Mouse (Mus musculus) midbrain, embryonic 11.5 days (tissue): ENCODE measurements around the gene Fkbp4. TPM values are rescaled to one million over a fixed set of nuclear protein-coding genes. Genes with fewer than 3 reads are reported as not detected.

ENCODE experiments used
- ATAC-seq: fragments of 200-750 bp; cut with Nextera tagmentation; 2 replicates; pipeline ENCODE4 v1.8.0; 2017; ENCODE audit warnings: moderate TSS enrichment, moderate library complexity; ENCODE audit not compliant: low FRiP score
- DNase-seq: peaks from one replicate; pipeline ENCODE4 v3.0.0; 2015; ENCODE audit warnings: low spot score; ENCODE audit errors: missing footprints
- H3K27ac ChIP-seq: fragments of 300-500 bp; sonication (generic); 2 replicates; pipeline ENCODE4 v1.5.1; 2014; ENCODE audit warnings: low read depth, low read length
- H3K27me3 ChIP-seq: fragments of 300-500 bp; sonication (generic); 2 replicates; pipeline ENCODE4 v1.6.1; 2014; ENCODE audit warnings: mild to moderate bottlenecking, low read length, moderate library complexity, mixed read lengths; ENCODE audit not compliant: control insufficient read depth, insufficient read depth
- H3K36me3 ChIP-seq: fragments of 300-500 bp; sonication (generic); 2 replicates; pipeline ENCODE4 v1.6.1; 2014; ENCODE audit warnings: mild to moderate bottlenecking, low read length, moderate library complexity, mixed read lengths; ENCODE audit not compliant: control insufficient read depth, insufficient read depth
- H3K4me1 ChIP-seq: fragments of 300-500 bp; sonication (generic); 2 replicates; pipeline ENCODE4 v1.6.1; 2014; ENCODE audit warnings: low read length; ENCODE audit not compliant: control insufficient read depth, insufficient read depth
- H3K4me2 ChIP-seq: fragments of 300-500 bp; sonication (generic); 2 replicates; pipeline ENCODE4 v1.6.1; 2014; ENCODE audit warnings: mild to moderate bottlenecking, moderate library complexity
- H3K4me3 ChIP-seq: fragments of 300-500 bp; sonication (generic); 2 replicates; pipeline ENCODE4 v1.5.1; 2014; ENCODE audit warnings: low read depth, low read length
- H3K9ac ChIP-seq: fragments of 300-500 bp; sonication (generic); 2 replicates; pipeline ENCODE4 v1.6.1; 2014; ENCODE audit warnings: low read length
- H3K9me3 ChIP-seq: fragments of 300-500 bp; sonication (generic); 2 replicates; pipeline ENCODE4 v1.6.1; 2016; ENCODE audit warnings: low read length; ENCODE audit not compliant: control insufficient read depth
- WGBS: fragments of 180-500 bp; shearing (Covaris S2); extraction: QIAGEN DNeasy Blood & Tissue Kit; methylation state at CpG from one replicate; pipeline ENCODE4 v1.1.7; 2014; 5-methylcytosine and 5-hydroxymethylcytosine counted together
- polyA plus RNA-seq: library from polyadenylated mRNA; unstranded; fragments of >200 nt; fragmentation: Nextera tagmentation; extraction: Ambion mirVana; gene quantifications from 2 replicates; pipeline ENCODE4 v1.2.1, GENCODE M21; 2014

The Fkbp4 gene
- polyA plus RNA-seq, 1 experiment from 2014 or later: 584 TPM

DNA sequence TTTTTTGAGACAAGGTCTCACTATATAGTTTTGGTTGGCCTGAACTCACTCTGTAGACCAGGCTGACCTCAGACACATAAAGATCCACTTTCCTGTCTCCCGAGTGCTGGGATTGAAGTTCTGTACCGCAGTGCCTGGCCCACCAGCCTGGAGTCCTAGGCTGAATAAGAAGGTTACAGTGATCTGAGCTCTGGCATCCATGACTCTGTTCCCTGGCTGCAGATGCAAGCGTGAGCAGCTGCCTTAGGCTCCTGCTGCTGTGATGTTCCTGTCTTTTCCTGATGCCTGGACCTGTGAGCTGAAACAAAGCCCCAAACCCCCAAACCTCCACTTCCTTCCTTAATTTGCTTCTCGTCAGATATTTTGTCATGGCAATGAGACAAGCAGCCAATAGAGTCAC is 26.5 kb upstream of the Fkbp4 start:
- no peaks in the 10 kb centered on the region for H3K9me3 ChIP-seq
- H3K4me2 ChIP-seq: no peak overlapping the region
- 91% methylated on average over 4 of the region's 4 CpGs for WGBS
- H3K4me1 ChIP-seq: no peaks in the 10 kb centered on the region
- H3K4me3 ChIP-seq: no peak overlapping the region
- no peak overlapping the region for H3K27ac ChIP-seq
- H3K9ac ChIP-seq: no peak overlapping the region
- H3K36me3 ChIP-seq: no peaks in the 10 kb centered on the region
- no peaks in the 10 kb centered on the region for H3K27me3 ChIP-seq
- ATAC-seq (no peak), DNase-seq (no peak)

DNA sequence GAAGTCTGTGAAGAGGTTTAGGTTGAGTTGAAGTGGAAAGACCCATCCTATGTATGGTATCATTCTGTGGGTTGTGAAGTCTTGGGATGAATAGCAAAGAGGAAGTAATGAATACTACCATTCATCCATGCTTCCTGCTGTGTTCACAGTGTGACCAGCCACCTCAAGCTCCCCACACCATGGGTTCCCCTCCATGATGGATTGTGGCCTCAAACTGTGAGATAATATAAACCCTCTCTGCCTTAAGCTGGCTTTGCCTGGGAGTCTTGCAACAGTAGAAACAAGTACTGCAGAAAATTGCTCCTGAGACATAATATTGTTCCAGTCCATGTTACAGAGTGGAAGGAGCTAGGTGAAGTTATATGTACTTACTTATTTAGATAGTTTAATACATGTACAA is 23.1 kb upstream of the Fkbp4 start:
- no peaks in the 10 kb centered on the region for H3K9me3 ChIP-seq
- no peak overlapping the region for H3K9ac ChIP-seq
- H3K27ac ChIP-seq: no peak overlapping the region
- H3K4me1 ChIP-seq: no peaks in the 10 kb centered on the region
- ATAC-seq (no peak), DNase-seq (no peak)
- no peaks in the 10 kb centered on the region for H3K36me3 ChIP-seq
- H3K27me3 ChIP-seq: no peaks in the 10 kb centered on the region
- H3K4me2 ChIP-seq: no peak overlapping the region
- H3K4me3 ChIP-seq: no peak overlapping the region

DNA sequence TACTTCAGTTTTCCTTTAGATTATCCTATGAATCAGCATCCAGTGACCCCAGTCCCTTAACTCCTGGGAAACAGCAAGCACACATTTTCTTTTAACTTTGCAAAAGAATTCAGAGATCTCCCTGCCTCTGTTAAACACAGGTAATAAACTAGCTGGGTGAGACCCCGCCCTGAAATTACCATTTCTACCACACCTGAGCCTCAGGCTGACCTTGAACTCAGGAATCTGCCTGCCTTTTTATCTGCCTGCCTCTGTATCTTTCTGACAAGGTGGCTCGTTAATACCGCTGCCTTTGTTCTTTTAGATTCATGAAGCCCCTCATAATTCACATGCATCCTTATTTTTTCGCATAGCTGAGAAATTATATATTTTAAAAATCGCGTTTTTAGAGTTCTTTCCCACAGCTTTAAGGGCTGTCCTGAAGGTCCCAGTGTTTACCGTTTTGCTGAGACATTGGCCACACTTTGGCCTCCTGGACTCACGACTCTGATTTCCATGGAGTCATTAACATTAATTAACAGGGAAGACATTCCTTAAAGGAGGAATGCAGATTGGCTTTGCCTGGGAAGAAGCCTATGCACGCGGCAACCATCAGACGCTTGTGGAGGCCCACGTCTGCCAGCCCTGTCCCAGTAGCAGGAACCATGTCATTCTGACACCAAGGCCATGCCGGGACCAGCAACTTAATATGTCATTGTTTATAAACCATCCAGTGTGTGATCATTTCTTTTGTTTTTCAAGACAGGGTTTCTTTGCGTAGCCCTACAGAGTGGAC is 22.4 kb upstream of the Fkbp4 start:
- 85% methylated on average over 14 of the region's 14 CpGs for WGBS
- Histone ChIP-seq H3K9me3 (no peaks in the 10 kb centered on the region), H3K4me1 (no peaks in the 10 kb centered on the region), H3K27ac (no peak overlapping the region), H3K36me3 (no peaks in the 10 kb centered on the region), H3K9ac (no peak overlapping the region), H3K4me2 (no peak overlapping the region), H3K27me3 (no peaks in the 10 kb centered on the region), H3K4me3 (no peak overlapping the region)
- no peak for ATAC-seq
- DNase-seq: peak; percentile 54

DNA sequence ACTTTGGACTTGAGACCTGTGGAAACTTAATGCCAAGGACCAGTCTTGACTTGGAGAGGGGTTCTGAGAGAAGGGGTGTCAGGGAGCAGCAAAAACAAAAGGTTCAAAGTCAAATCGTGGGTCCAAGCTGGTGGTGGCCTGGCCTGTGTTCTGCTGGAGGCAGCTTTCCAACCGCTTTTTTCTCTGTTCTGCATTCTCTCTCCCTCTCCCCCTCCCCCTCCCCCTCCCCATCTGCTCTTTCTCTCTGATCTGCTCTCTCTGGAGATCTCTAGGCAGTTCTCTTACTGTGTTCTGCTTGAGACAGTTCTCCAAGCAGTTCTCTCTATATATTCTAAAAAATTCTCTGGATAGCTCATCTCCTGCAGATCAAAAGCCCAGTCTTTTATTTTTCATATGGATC is 21.8 kb upstream of the Fkbp4 start:
- H3K4me2 ChIP-seq: no peak overlapping the region
- no peaks in the 10 kb centered on the region for H3K4me1 ChIP-seq
- peak; percentile 75 for DNase-seq
- H3K9ac ChIP-seq: no peak overlapping the region
- WGBS: 39% methylated on average over 2 of the region's 2 CpGs
- no peaks in the 10 kb centered on the region for H3K9me3 ChIP-seq
- H3K27me3 ChIP-seq: no peaks in the 10 kb centered on the region
- no peaks in the 10 kb centered on the region for H3K36me3 ChIP-seq
- ATAC-seq: peak; percentile 30; the same call in 1 of the 2 replicates
- H3K4me3 ChIP-seq: no peak overlapping the region
- no peak overlapping the region for H3K27ac ChIP-seq

DNA sequence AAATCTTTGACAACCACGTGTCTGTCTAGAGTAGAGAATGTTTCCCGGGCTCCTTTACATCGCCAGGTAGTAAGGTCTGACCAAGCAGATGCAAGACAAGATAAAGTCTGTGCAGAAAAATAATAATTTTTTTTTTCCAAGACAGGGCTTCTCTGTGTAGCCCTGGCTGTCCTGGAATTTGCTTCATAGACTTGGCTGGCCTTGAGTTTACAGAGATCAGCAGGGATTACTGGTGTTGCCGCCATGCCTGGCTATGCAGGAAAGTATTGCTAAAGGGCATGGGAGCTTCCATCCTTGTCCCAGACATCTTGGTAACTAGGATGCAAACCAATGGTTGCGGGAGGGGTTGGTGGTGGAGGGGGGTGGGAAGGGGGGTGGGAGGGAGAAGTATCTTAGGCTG is 18.7 kb upstream of the Fkbp4 start:
- WGBS: 86% methylated on average over 5 of the region's 5 CpGs
- Histone ChIP-seq H3K36me3 (no peaks in the 10 kb centered on the region), H3K27ac (no peak overlapping the region), H3K27me3 (no peaks in the 10 kb centered on the region), H3K4me2 (no peak overlapping the region), H3K9me3 (no peaks in the 10 kb centered on the region), H3K9ac (no peak overlapping the region), H3K4me1 (no peaks in the 10 kb centered on the region), H3K4me3 (no peak overlapping the region)
- ATAC-seq (no peak), DNase-seq (peak; percentile 19)

DNA sequence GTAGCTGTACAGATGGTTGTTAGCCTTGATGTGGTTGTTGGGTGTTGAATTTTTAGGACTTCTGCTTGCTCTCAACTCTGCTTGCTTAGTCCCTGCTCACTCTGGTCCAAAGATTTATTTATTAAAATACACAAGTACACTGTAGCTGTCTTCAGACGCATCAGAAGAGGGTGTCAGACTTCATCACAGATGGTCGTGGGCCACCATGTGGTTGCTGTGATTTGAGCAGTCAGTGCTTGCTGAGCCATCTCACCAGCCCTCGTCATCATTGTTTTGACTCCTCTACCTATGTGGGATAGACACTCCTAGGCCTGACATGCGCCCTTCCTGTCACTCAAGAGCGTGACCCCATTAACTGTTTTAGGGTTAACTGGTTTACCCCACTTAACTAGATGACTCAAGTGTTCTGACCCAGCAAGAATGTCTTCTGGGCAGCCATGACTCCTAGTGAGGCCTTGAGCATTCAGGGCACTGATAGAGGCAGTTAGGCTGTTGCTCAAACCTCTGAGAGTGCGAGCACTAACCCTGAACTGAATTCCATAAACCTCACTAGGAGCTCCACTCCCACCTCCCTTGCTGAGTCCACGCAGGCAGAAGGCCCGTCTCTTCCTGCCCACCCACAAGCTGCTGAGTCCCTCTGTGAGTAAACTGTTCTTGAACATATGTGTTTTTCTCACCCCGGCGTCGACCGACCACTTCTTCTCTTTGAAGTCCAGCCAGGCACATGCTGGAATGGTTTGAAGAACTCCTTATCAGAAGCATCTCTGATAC is 17.5 kb upstream of the Fkbp4 start:
- H3K4me1 ChIP-seq: no peaks in the 10 kb centered on the region
- no peak overlapping the region for H3K4me3 ChIP-seq
- 86% methylated on average over 12 of the region's 12 CpGs for WGBS
- H3K9me3 ChIP-seq: no peaks in the 10 kb centered on the region
- H3K27ac ChIP-seq: no peak overlapping the region
- H3K36me3 ChIP-seq: no peaks in the 10 kb centered on the region
- no peak overlapping the region for H3K9ac ChIP-seq
- ATAC-seq: no peak
- DNase-seq: peak; percentile 69
- H3K4me2 ChIP-seq: no peak overlapping the region
- H3K27me3 ChIP-seq: no peaks in the 10 kb centered on the region

DNA sequence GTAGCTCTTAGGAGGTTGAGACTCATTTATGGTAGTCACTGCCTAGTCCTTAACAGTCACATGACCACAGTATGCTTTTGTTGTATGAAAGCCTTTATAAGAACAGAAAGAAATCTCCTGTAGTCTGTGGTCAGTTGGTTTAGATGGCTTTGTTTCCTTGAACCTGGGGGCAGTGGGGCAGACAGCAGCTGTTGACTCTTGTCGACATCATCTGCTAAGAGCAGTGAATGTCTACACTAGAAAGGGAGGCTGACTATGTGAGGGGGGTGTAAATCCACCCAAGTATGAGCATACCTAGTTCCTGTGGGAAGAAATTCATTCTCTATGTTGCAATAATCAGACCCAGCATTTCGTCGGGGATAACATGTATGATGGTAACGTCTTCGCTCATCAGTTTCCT is 8.6 kb upstream of the Fkbp4 start:
- Histone ChIP-seq H3K27ac (no peak overlapping the region), H3K4me2 (no peak overlapping the region), H3K4me1 (no peaks in the 10 kb centered on the region), H3K9me3 (no peaks in the 10 kb centered on the region), H3K9ac (no peak overlapping the region), H3K27me3 (no peaks in the 10 kb centered on the region), H3K4me3 (no peak overlapping the region), H3K36me3 (no peaks in the 10 kb centered on the region)
- DNase-seq (no peak), ATAC-seq (no peak)
- 98% methylated on average over 5 of the region's 5 CpGs for WGBS

DNA sequence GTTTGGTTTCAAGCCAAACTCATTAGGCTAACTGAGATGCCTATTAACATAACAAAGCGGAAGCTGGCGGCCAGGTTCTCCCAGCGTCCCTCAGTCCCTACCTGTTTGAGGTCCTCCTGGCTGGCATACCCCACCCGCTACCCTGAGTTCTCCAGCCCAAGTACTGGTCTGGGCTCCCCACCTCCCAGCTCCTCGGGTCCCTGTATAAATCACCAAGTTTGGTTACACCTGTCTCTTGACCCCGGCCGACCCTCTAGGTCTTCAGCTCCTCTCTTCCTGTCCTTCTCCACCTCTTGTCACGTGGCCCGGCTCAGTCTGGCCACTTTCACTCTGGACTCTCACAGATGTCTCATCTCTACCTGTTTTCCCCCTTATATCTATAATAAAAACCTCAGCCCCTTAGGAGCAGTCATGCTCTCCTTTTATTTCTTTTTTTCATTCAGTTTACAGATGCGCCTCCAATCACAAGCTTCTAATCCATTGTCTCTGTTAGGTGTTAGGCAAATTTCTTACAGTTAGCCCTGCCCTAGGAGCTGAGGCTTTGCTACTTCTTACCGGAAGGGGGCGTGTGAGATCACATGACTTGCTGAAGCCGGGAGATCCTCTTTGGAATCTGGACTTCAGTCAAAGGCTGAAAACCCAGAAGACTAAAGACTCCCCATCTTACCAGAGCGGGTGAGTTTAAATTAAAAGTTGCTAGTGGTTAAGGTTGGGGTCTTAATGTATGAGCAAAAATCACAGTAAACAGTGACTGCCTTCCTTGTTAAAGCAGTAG is 7.5 kb upstream of the Fkbp4 start:
- H3K9ac ChIP-seq: no peak overlapping the region
- no peaks in the 10 kb centered on the region for H3K9me3 ChIP-seq
- ATAC-seq (peak; percentile 70; the same call in 1 of the 2 replicates), DNase-seq (peak; percentile 88)
- no peak overlapping the region for H3K27ac ChIP-seq
- no peaks in the 10 kb centered on the region for H3K27me3 ChIP-seq
- H3K36me3 ChIP-seq: no peaks in the 10 kb centered on the region
- no peak overlapping the region for H3K4me3 ChIP-seq
- H3K4me2 ChIP-seq: peak overlapping the region; percentile 6; the same call in 1 of the 2 replicates
- no peaks in the 10 kb centered on the region for H3K4me1 ChIP-seq
- WGBS: 16% methylated on average over 14 of the region's 14 CpGs

DNA sequence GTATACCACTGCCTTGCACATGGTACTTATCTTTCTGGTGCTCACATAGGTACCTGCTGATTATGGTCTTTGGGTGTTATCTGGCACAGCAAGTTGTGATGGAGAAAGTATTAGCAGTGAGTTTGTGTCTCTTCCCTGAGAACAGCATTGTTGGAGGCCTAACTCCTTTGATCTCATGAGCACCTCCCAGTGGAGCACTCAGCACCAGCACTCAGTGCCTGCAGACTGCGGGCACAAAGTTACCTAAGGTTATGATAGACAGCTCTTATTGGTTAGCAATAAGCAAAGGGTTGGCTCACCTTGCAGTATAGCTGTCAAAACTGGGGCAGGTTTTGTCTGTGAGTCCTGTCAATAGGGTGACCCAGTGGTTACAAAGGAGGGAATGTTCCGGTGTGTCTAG is 1.8 kb upstream of the Fkbp4 start:
- DNase-seq (peak; percentile 83), ATAC-seq (no peak)
- peaks cover 9% of the 10 kb centered on the region for H3K36me3 ChIP-seq
- H3K27ac ChIP-seq: no peak overlapping the region
- H3K4me3 ChIP-seq: no peak overlapping the region
- peaks cover 12% of the 10 kb centered on the region for H3K4me1 ChIP-seq
- no peak overlapping the region for H3K4me2 ChIP-seq
- H3K9ac ChIP-seq: no peak overlapping the region
- H3K27me3 ChIP-seq: no peaks in the 10 kb centered on the region
- 93% methylated on average over 2 of the region's 2 CpGs for WGBS
- H3K9me3 ChIP-seq: no peaks in the 10 kb centered on the region
